Comparison of ENCODE assay signal across 9 mouse cellular contexts in the genomic region with DNA sequence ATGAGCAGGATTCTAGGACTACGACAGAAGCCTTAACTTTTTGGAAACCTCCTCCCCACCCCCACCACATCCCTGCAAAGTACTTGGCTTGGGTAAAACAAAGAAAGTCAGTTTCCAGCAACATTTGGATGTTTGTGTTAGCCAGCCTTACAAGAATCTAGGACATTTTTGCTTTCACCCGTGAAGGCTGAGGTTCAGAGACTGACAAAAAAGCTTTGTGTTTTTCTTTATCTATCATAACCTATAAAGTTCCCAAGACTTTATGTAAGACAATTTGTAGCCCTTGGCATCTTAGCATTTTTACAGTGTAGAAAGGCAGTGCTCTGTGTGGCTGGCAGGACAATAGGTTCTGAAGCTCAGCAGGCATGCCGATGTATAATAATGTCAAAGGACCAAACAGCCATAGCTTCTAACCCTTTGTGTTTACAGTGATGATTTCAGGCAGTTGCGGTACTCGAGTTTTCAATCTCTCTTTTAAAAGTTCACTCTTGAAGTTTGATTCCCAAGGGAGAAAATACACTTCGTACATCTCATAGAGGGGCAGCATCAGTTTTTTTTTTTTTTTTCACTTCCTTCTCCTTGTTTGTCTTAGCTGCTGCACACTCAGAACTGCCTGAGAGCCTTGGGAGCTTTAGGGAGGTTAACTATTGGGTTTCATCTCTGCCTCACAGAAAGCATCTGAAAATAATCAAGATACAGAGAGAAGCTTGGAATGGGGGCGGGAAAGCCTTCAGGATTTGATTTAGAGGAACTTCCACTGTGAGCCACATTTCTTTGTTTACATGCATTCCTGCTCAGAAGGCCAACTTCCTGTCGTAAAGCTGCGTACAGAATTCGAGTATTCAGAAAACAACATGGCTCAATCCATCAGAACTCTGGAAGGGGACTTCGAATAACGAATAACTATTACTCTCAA.
DNase-seq lines count a peak whose midpoint lies in the region; ATAC-seq and TF ChIP-seq lines count a peak whose summit lies in the region.
"Had no signal": no experiment of that assay in that cellular context is flagged by ENCODE, and none has a peak within 500 bp of the region (broad histone marks: within the 10 kb centered on the region; RNA-seq: fewer than 3 reads in every experiment).

No protein-coding gene starts in this region.

- peak; percentile 7 for DNase-seq in ovary, postnatal 14 days (ENCODE audit: low spot score)
- no peak for DNase-seq in ovary, adult 18-20 months (ENCODE audit: low spot score)
- peak; percentile 11 for DNase-seq in gastrocnemius, postnatal 10 days
- peak; percentile 55 for DNase-seq in kidney, postnatal 25 days
- DNase-seq in stomach, postnatal 0 days (ENCODE audit: low spot score): no peak
- no peak for DNase-seq in forebrain, postnatal 0 days
- DNase-seq in urinary bladder, adult 18-20 months (ENCODE audit: low spot score in 2 of 2): no peak
- DNase-seq in adrenal gland, adult 8-10 months: no peak

- no peak overlapping the region for H3K9ac ChIP-seq in stomach, postnatal 0 days (ENCODE audit: low read length)
- H3K9ac ChIP-seq in forebrain, postnatal 0 days: no peak overlapping the region

- no peaks in the 10 kb centered on the region for H3K9me3 ChIP-seq in stomach, postnatal 0 days (ENCODE audit: control insufficient read depth, low read length)
- no peaks in the 10 kb centered on the region for H3K9me3 ChIP-seq in forebrain, postnatal 0 days (ENCODE audit: low read length)

- no peak; the same call in 1 of the 2 replicates for ATAC-seq in stomach, postnatal 0 days (ENCODE audit: low FRiP score, low TSS enrichment)
- no peak for ATAC-seq in forebrain, postnatal 0 days

- no peak overlapping the region for H3K4me3 ChIP-seq in stomach, postnatal 0 days (ENCODE audit: low read depth, low read length)
- no peak overlapping the region for H3K4me3 ChIP-seq in forebrain, postnatal 0 days (ENCODE audit: low read depth, low read length)
- H3K4me3 ChIP-seq: erythroblast, embryonic 14.5 days had no signal

- no peak for TF ChIP-seq EP300 in stomach, postnatal 0 days (optimal IDR thresholded peaks at IDR 0.05)

- H3K4me1 ChIP-seq in stomach, postnatal 0 days (replicated peaks; ENCODE audit: control insufficient read depth, insufficient read depth): no peaks in the 10 kb centered on the region
- no peaks in the 10 kb centered on the region for H3K4me1 ChIP-seq in forebrain, postnatal 0 days (ENCODE audit: insufficient read depth)

- H3K27ac ChIP-seq in stomach, postnatal 0 days (replicated peaks): peak overlapping the region; percentile 69
- no peak overlapping the region for H3K27ac ChIP-seq in forebrain, postnatal 0 days (ENCODE audit: low read depth, low read length)

- H3K27me3 ChIP-seq in stomach, postnatal 0 days (ENCODE audit: control insufficient read depth, insufficient read depth, low read length): no peaks in the 10 kb centered on the region
- H3K27me3 ChIP-seq in forebrain, postnatal 0 days (ENCODE audit: insufficient read depth, low read length): no peaks in the 10 kb centered on the region

- no peak overlapping the region for H3K4me2 ChIP-seq in stomach, postnatal 0 days (replicated peaks; ENCODE audit: low read depth)
- H3K4me2 ChIP-seq in forebrain, postnatal 0 days (ENCODE audit: low read depth): no peak overlapping the region

- no peaks in the 10 kb centered on the region for H3K36me3 ChIP-seq in stomach, postnatal 0 days (ENCODE audit: control insufficient read depth, insufficient read depth, low read length)
- H3K36me3 ChIP-seq in forebrain, postnatal 0 days (ENCODE audit: insufficient read depth): no peaks in the 10 kb centered on the region

- no peak for TF ChIP-seq CTCF in stomach, postnatal 0 days (IDR thresholded peaks at IDR 0.05; ENCODE audit: low read depth)
- TF ChIP-seq CTCF in forebrain, postnatal 0 days (IDR thresholded peaks at IDR 0.05; ENCODE audit: low read depth): no peak

- WGBS in stomach, postnatal 0 days: 28% methylated on average over 12 of the region's 12 CpGs
- 54% methylated on average over 12 of the region's 12 CpGs for WGBS in forebrain, postnatal 0 days

Comparison
In these comparisons a context has a peak if more than half of its experiments do, and no peak if none do; other contexts are left out.
1. DNase-seq: peak in ovary, postnatal 14 days (single experiment), gastrocnemius, postnatal 10 days (single experiment) and kidney, postnatal 25 days (2 of 2); none in ovary, adult 18-20 months (single experiment), stomach, postnatal 0 days (single experiment), forebrain, postnatal 0 days (single experiment), urinary bladder, adult 18-20 months (0 of 2) and adrenal gland, adult 8-10 months (single experiment).